Mouse (Mus musculus) thymus, adult 2 months (tissue): Measurements from ENCODE around the gene Gsdme. TPM values are rescaled to one million over a fixed set of nuclear protein-coding genes. Genes with fewer than 3 reads are reported as not detected.

ENCODE experiments used
- DNase-seq: peaks from one replicate; pipeline ENCODE4 v3.0.0; 2021
- H3K27ac ChIP-seq: fragments of 200-500 bp; 2 replicates; pipeline ENCODE4 v1.5.1; 2012; ENCODE audit warnings: low read length, control low read depth; ENCODE audit not compliant: control insufficient read depth, insufficient read depth
- H3K27me3 ChIP-seq: fragments of 200-500 bp; 2 replicates; pipeline ENCODE4 v1.6.1; 2012; ENCODE audit warnings: mild to moderate bottlenecking, low read length, moderate library complexity, mixed read lengths; ENCODE audit not compliant: control insufficient read depth, insufficient read depth
- H3K36me3 ChIP-seq: fragments of 200-500 bp; 2 replicates; pipeline ENCODE4 v1.6.1; 2012; ENCODE audit warnings: mild to moderate bottlenecking, low read length, moderate library complexity; ENCODE audit not compliant: control insufficient read depth, insufficient read depth
- H3K4me1 ChIP-seq: fragments of 200-500 bp; replicated peaks from 2 replicates; pipeline ENCODE4 v1.6.1; 2012; ENCODE audit warnings: low read length; ENCODE audit not compliant: control insufficient read depth, insufficient read depth
- H3K4me3 ChIP-seq: fragments of 200-500 bp; 2 replicates; pipeline ENCODE4 v1.5.1; 2012; ENCODE audit warnings: mild to moderate bottlenecking, low read length, control low read depth, moderate library complexity; ENCODE audit not compliant: control insufficient read depth, insufficient read depth
- CTCF ChIP-seq: fragments of 200-500 bp; IDR thresholded peaks from 2 replicates; pipeline ENCODE4 v1.5.1; 2012; ENCODE audit warnings: mild to moderate bottlenecking, control low read depth, low read length, moderate library complexity, borderline replicate concordance; ENCODE audit not compliant: control insufficient read depth, poor library complexity, insufficient read depth; ENCODE audit errors: extremely low read depth
- POLR2A ChIP-seq: fragments of 200-500 bp; IDR thresholded peaks from 2 replicates; pipeline ENCODE4 v1.6.1; 2012; ENCODE audit warnings: mild to moderate bottlenecking, low read length, control low read depth, moderate library complexity; ENCODE audit not compliant: control insufficient read depth, poor library complexity, insufficient read depth; ENCODE audit errors: extremely low read depth
- WGBS: fragments of 180-500 bp; shearing (Covaris S2); methylation state at CpG from one replicate; pipeline ENCODE4 v1.1.7; 2018; 5-methylcytosine and 5-hydroxymethylcytosine counted together
- polyA plus RNA-seq: library from polyadenylated mRNA; depleted of rRNA; stranded (reverse); fragments of >200 nt; gene quantifications from 2 replicates; pipeline ENCODE4 v1.2.3, GENCODE M21; 2012

Gsdme gene
- polyA plus RNA-seq, 1 experiment = 0.59 TPM

GRCm38 (mm10) chr6:50214711-50215372 is 48.8 kb downstream of the Gsdme start:
- DNase-seq = no peak
- no peak for TF ChIP-seq POLR2A
- TF ChIP-seq CTCF = no peak
- 87% methylated on average over 2 of the region's 2 CpGs for WGBS
- Histone ChIP-seq H3K27me3 (no peaks in the 10 kb centered on the region), H3K4me1 (no peaks in the 10 kb centered on the region), H3K4me3 (no peak overlapping the region), H3K27ac (no peak overlapping the region), H3K36me3 (no peaks in the 10 kb centered on the region)

DNA sequence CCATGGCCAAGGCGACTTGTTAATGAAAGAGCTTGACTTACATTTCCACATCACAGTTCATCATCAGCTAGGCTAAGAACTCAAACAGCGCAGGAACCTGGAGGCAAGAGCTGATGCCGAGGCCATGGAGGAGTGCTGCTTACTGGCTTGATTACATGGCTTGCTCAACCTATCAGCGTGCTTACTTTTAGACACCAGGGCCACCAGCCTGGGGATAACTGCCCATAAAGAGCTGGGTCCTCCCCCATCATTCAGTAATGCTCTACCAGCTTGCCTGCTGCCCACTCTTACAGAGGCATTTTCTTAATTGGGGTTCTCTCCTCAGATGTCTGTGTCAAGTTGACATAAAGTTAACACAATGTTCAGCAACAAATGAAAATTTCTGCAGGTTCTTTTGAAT is 58.6 kb downstream of the Gsdme start:
- WGBS = 98% methylated on average over 4 of the region's 4 CpGs
- TF ChIP-seq POLR2A = no peak
- no peak for TF ChIP-seq CTCF
- no peaks in the 10 kb centered on the region for H3K36me3 ChIP-seq
- H3K4me1 ChIP-seq = no peaks in the 10 kb centered on the region
- no peaks in the 10 kb centered on the region for H3K27me3 ChIP-seq
- DNase-seq = no peak
- H3K27ac ChIP-seq = no peak overlapping the region
- no peak overlapping the region for H3K4me3 ChIP-seq

DNA sequence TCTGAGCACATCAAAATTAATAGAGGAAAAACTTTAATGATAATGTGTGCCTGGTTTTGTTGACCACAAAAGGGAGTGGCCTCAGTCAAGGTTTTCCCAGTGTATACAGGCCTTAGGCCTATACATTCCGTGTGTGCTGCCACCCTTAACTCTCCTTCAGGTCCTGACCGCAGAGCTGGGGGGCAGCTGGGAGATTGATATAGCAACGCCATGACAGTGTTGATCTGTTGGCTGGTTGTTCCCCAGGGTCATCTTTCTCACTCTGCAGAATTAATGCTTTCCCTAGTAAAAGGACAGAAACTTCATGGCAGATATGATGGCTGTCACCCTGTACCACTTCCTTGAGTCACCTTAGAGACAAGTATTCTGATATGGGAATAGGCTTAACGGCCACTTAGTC is 59.3 kb downstream of the Gsdme start:
- no peak for DNase-seq
- TF ChIP-seq CTCF = no peak
- TF ChIP-seq POLR2A = no peak
- no peak overlapping the region for H3K27ac ChIP-seq
- H3K36me3 ChIP-seq = no peaks in the 10 kb centered on the region
- no peak overlapping the region for H3K4me3 ChIP-seq
- 94% methylated on average over 4 of the region's 4 CpGs for WGBS
- no peaks in the 10 kb centered on the region for H3K4me1 ChIP-seq
- no peaks in the 10 kb centered on the region for H3K27me3 ChIP-seq

GRCm38 (mm10) chr6:50193851-50194250 is 69.8 kb downstream of the Gsdme start:
- H3K27ac ChIP-seq = no peak overlapping the region
- WGBS = 96% methylated on average over 5 of the region's 5 CpGs
- H3K36me3 ChIP-seq = no peaks in the 10 kb centered on the region
- no peak for TF ChIP-seq POLR2A
- no peak for TF ChIP-seq CTCF
- H3K27me3 ChIP-seq = no peaks in the 10 kb centered on the region
- H3K4me3 ChIP-seq = no peak overlapping the region
- H3K4me1 ChIP-seq = no peaks in the 10 kb centered on the region
- no peak for DNase-seq

- no peak for DNase-seq
- WGBS = 83% methylated on average over 3 of the region's 3 CpGs
- H3K4me1 ChIP-seq = no peaks in the 10 kb centered on the region
- no peak overlapping the region for H3K4me3 ChIP-seq
- no peak for TF ChIP-seq CTCF
- no peak for TF ChIP-seq POLR2A
- no peaks in the 10 kb centered on the region for H3K27me3 ChIP-seq
- H3K27ac ChIP-seq = no peak overlapping the region
- H3K36me3 ChIP-seq = no peaks in the 10 kb centered on the region
These were observed 70.8 kb downstream of the Gsdme start for GRCm38 (mm10) chr6:50192822-50193221.

DNA sequence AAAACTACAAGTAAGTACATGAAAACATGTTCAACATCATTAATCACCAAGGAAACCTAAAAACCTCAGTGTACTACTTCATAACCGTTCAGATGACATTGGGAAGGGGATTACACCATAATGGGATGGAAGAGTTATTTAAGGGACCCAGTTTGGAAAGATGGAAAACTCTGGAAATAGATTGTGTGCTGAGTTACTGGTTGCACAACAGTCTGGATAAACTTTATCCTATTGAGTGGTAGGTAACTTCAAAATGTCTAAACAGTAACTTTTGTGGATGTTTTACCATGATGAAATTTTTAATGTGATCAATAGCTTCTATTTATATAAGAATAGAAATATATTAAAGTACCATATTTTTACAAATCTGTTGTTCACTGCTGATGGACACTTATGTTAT is 71.5 kb downstream of the Gsdme start:
- Histone ChIP-seq H3K27me3 (no peaks in the 10 kb centered on the region), H3K4me3 (no peak overlapping the region), H3K36me3 (no peaks in the 10 kb centered on the region), H3K27ac (no peak overlapping the region), H3K4me1 (no peaks in the 10 kb centered on the region)
- TF ChIP-seq CTCF (no peak), POLR2A (no peak)
- no peak for DNase-seq
- WGBS = 93% methylated on average over 1 of the region's 1 CpGs

GRCm38 (mm10) chr6:50191605-50192004 is 72.1 kb downstream of the Gsdme start:
- H3K36me3 ChIP-seq = no peaks in the 10 kb centered on the region
- no peak overlapping the region for H3K4me3 ChIP-seq
- TF ChIP-seq CTCF = no peak
- TF ChIP-seq POLR2A = no peak
- WGBS = 98% methylated on average over 3 of the region's 3 CpGs
- no peak for DNase-seq
- H3K27ac ChIP-seq = no peak overlapping the region
- H3K4me1 ChIP-seq = no peaks in the 10 kb centered on the region
- no peaks in the 10 kb centered on the region for H3K27me3 ChIP-seq
